Mouse (Mus musculus): ENCODE data around the gene Psd4.

The Psd4 gene

GRCm38 (mm10) chr2:24385111-24385961 lies 18.0 kb downstream of the Psd4 start:
- peak; percentile 80 to 89 for DNase-seq (ENCODE audit: low read depth in 2 of 2, low spot score in 2 of 2)

DNA sequence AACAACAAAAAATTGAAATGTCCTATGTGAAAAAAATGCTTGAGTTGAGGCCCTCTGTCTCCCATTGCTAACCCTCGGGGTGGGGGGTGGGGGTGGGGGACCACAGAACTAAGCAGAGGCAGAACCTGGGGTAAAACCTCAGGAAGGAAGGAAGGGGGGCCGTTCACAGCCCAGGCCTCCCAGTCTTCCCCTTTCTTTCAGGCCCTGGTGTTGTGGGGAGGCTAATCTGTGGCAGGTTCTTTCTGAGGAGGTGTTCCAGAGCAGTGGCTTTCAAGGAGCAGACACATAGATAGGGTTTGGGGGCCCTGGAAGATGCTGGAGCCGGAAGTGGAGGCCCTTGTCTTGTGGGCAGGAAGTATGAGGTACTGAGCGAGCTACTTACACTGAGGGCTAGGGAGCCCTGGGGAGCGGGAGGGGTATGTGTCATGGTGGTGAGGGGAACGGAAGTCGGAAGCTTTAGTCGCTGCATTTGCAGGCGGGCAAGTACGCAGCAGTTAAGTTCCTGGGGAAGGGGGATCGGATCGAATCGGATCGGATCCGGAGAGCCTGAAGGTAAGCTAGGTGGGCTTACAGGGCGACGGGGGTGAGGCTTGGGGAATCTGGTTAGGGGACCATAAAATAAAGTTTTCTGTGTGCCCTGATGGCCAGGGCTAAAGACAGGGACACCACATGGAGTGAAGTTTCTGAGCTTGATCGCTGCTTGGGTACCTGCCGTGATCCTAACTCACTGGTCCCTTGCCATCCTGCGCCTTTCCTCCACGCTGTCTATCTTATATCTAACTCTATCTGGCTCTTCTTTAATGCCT lies 19.0 kb downstream of the Psd4 start:
- DNase-seq (ENCODE audit: low read depth in 2 of 2, low spot score in 2 of 2): peak; percentile 83 to 86

GRCm38 (mm10) chr2:24386964-24387320 lies 19.6 kb downstream of the Psd4 start:
- no peak for DNase-seq (ENCODE audit: low read depth in 2 of 2, low spot score in 2 of 2)

- DNase-seq (ENCODE audit: low read depth in 2 of 2, low spot score in 2 of 2): no peak
These were observed 20.2 kb downstream of the Psd4 start for GRCm38 (mm10) chr2:24387361-24388283.

GRCm38 (mm10) chr2:24393251-24393650 lies 25.9 kb downstream of the Psd4 start:
- DNase-seq (ENCODE audit: low read depth in 2 of 2, low spot score in 2 of 2): no peak

DNA sequence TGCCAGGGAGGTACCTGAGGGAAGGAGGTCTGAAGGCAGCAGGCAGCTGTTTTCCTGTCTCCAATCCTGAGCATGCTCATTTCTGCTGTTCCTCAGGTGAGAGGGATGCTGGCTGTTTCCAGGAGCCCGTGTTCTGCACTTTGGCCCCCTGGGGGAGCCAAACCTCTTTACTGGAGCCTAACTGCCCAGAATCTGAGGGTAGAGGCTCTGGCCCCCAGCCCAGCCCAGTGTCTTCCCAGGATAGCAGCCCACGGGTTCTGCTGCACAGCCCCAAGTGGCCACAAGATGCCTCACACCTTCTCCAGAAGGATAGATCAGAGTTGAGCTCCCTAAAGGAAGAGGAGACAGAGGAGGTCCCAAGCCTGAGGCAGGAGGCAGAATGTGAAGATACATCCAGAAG lies 29.7 kb downstream of the Psd4 start:
- no peak for DNase-seq (ENCODE audit: low read depth in 2 of 2, low spot score in 2 of 2)

DNA sequence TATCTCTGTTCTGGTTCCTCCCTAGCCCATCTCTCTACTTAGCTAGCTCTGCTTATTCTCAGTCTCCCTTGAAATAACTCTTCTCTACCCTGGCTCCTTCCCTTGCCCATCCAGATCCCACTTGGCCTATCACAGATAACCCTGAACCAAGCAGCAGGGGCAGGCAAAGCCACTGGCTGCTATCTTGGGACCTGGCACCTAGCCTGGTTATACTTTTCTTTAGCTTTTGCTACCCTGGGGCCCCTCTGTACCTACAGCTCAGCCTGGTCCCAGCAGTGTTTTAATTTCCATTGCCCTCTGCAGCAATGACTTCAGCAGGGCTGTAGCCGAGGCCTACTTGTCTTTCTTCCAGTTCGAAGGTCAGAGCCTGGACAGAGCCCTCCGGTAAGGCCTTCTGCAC lies 33.3 kb downstream of the Psd4 start:
- DNase-seq (ENCODE audit: low read depth in 2 of 2, low spot score in 2 of 2): no peak

- DNase-seq (ENCODE audit: low read depth in 2 of 2, low spot score in 2 of 2): peak in 1 of 2 experiments; percentile 43
These were observed 38.1 kb downstream of the Psd4 start for GRCm38 (mm10) chr2:24405345-24406012.

DNA sequence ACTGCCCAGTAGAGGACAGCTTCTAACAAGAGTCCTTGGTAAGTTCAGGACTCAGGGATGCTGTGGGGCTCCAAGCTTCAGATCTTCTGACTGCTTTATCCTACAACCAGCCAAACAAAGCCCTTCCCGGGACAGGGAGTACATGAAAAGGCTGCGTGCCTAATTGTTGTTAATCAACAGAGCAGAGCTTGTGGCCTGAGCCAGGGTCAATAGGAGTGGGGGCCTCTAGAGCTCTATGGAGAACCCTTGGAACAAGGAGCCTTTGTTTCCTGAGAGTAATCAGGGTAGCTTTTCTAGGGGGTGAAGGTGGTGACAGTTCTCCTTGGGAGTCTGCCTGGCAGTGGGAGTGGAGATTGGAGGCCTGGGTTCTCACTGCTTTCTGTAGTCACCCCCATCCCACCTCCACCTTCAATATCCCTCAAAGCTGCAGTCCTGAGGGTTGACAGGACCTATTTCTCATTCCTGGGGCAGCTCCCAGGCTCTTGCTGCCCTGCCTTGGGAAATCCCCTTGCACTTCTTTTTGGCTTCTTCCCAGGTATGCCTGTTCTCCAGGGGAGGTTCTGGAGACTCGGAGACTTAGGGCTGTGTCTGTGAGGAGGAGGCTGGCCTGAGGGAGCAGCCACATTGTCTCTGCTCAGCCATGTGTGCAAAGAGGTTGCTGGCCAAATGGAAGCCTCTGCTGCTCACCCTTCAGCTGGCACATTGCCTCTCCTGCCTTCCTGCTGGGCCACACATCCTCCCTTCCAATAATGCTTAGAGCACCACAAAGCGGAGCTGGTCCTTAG lies 40.5 kb downstream of the Psd4 start:
- DNase-seq (ENCODE audit: low read depth in 2 of 2, low spot score in 2 of 2): no peak

GRCm38 (mm10) chr2:24409166-24409565 lies 41.8 kb downstream of the Psd4 start:
- peak; percentile 34 to 58 for DNase-seq (ENCODE audit: low read depth in 2 of 2, low spot score in 2 of 2)

GRCm38 (mm10) chr2:24413172-24413571 lies 45.8 kb downstream of the Psd4 start:
- no peak for DNase-seq (ENCODE audit: low read depth in 2 of 2, low spot score in 2 of 2)

DNA sequence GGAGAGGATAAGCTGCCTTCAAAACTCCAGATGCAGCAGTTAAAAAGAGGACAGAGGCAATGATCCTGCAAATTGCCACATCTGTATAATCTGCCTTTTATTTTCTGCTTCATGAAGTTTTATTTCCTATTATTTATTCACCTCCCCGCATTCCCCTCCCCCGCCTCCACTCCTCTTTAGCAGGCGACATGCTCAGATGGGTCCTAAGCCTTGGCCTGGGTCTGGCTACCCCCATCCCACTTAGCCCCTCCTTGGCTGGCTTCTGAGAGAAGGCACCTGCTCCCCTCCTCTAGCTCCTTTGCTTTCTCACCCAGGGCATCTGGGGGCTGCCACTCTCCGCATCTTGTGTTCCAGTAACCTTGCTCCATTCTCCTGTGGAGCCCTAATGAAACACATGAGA lies 46.3 kb downstream of the Psd4 start:
- no peak for DNase-seq (ENCODE audit: low read depth in 2 of 2, low spot score in 2 of 2)

GRCm38 (mm10) chr2:24416668-24417067 lies 49.3 kb downstream of the Psd4 start:
- no peak for DNase-seq (ENCODE audit: low read depth in 2 of 2, low spot score in 2 of 2)

DNA sequence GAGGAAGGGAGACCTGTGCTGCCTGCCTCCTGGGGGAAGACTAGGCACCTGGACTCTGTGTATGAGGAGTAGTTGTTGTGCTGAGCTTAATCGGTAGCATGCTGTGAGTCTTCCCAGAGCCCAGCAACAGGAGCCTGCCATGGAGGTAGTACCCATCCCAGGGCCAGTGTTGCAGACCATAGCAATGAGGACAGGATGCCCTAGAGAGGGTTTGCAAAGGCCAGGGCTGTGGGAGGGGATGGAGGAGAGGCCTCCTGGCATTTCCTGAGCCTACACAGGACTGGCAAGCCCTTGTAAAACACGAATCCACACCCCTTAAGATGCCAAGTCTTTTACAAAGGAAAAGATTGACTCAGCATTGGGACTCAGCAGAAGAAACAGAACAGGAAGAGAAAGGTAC lies 49.7 kb downstream of the Psd4 start:
- no peak for DNase-seq (ENCODE audit: low read depth in 2 of 2, low spot score in 2 of 2)

DNA sequence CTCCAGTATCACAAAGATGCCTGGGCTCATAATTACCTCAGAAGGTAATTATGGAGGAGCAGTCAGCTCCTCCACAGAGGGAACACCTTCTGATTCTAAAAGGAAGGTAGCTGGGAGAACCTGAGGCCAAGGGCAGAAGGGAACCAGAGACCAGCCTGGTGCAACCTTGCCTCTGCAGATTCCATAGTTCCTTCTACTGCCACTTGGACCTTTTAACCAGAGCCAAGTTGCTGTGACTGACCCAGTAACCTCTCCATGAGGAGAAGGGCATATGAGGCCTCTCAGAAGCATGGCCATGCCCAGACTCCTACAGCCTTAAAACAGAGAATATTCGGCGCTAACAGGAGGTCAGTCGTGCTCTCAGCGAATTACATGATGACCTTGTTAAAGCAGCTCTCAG lies 50.2 kb downstream of the Psd4 start:
- DNase-seq (ENCODE audit: low read depth in 2 of 2, low spot score in 2 of 2): no peak

DNA sequence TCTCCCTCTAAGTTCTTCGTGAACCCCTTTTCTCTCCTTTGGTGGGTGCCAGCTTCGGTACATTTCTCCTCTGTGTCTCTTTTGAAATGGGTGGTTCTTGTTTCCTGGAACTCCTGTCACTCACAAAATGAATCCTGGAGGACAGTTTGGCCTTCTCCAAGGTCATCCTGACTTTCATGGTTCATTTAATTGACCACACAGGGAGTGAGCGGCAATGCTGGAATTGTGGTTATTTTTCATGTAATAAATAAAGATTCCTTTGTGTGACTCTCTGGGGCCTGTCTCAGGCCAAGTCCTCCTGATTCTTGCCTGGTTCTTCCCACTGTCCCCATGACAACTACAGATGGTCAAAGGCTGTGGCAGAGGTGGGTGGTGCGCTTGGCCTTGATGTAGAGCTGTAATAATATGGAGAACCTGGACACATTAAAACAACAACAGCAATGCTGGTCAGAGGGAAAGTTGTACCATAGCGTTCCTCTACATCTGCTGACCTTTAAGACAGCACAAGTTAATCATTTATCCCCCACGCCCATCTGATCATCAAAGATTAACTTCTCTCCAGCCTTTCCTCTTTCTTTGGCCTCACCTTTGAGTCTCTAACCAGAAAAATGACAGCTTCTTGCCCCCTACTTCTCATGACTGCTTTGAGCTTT lies 54.0 kb downstream of the Psd4 start:
- DNase-seq (ENCODE audit: low read depth in 2 of 2, low spot score in 2 of 2): no peak

DNA sequence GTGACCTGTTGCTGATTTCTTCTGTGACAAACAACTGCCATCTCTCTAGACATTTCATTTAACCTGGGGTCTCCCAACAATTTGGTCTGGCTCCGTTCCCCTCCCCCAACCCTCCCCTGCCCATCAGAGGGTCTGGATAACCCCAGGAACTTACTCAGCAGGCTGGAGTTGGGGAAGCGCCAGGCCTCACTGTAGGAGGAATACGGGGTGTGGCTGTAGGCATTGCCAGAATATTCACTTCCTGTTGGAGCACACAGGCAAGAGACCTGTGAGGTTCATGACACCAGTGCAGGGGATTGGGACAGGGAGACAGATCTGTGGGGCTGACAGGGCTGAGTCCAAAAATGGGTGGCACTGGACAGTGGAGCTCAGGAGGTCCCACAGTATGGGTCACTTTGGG lies 55.4 kb downstream of the Psd4 start:
- DNase-seq (ENCODE audit: low read depth in 2 of 2, low spot score in 2 of 2): no peak

GRCm38 (mm10) chr2:24425630-24426029 lies 58.2 kb downstream of the Psd4 start:
- DNase-seq (ENCODE audit: low read depth in 2 of 2, low spot score in 2 of 2): no peak

- DNase-seq (ENCODE audit: low read depth in 2 of 2, low spot score in 2 of 2): no peak
These were observed 60.7 kb downstream of the Psd4 start for GRCm38 (mm10) chr2:24427866-24428675.

All from CD8-positive naive resting alpha-beta T cell, adult 2 months (primary cell).